Mouse (Mus musculus) naive thymus-derived CD4-positive, alpha-beta T cell, adult 2 months (primary cell): Measurements from ENCODE around the gene Ubald2.
A peak's percentile ranks its signal among the peaks of the same experiment; 100 is the strongest.
"Not testable (repeated sequence)": the region's sequence is repeated elsewhere in the genome, so short reads cannot be mapped to it uniquely, and the experiment has no call there.

Experiments used
- DNase-seq: peaks from one replicate; pipeline ENCODE4 v3.0.0-alpha.2; 2011; ENCODE audit warnings: low read depth

The Ubald2 gene

GRCm38 (mm10) chr11:116433356-116434286 is at the start of gene Ubald2:
Ubald2 (plus strand) TSS chr11:116434094.
- DNase-seq: peak; percentile 99

- DNase-seq: no peak
Observed at GRCm38 (mm10) chr11:116384171-116384570, 49.7 kb upstream of the Ubald2 start.

DNA sequence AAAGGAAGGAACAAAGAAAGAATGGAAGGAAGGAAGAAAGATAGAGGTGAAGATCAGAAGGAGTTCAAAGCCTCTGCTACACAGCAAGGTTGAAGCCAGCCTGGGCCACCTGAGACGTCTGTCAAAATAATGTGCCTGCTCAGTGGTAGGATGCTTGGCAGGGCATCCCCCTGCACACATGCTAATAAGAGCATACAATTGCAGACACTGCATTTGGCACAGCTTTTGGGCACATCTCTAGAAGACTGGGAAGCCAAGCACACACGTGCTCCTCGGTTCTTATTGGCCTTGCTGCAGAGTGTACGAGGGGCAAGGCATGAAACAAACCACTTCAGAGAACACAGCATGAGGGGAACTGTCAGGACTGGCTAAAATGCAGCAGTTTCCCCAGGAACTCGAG is 47.9 kb upstream of the Ubald2 start:
- no peak for DNase-seq

DNA sequence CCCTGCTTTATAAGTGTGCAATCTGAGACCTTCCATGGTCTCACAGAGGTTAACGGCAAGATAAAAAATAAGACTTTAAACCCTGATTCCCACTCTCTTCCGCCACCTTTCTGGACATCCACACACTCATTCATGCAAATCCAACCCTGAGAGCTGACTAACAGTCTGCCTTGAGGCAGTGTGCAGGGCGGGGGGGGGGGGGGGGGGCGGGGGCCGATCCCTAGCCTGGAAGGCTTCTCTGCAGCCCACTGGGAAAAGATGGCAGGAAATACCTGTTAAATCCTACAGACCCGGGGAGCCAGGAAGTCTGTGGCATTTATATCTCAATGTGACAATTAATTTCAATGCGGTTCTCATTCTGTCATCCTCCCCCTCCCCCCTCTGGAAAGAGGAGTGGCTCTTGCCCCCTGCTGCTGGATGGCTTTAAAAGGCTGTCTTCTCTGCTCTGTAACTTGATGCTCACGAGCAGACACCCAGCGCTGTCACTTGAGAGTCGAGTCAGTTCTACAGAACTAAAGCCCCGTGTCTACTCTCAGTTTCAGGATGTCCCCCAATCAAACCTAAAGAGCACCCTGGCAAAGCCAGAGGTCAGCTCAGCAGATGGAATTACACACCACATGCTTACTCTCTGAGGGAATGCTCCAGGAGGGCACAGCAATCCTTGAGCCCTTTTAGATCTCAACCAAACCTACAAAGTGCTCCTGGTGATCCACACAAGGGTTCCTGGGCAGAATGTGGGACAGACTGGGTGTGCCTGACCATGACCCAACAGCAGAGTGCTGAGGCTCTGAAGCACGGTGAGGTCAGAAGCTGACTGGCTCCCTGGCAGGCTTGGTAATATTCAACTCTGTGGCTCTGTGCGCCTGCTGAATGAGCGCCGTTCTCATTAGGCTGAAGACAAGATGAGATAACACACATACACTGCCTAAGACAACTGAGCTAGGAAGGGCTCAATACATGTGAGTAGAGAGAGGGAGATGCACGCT is 46.5 kb upstream of the Ubald2 start:
- peak; percentile 62 for DNase-seq

DNA sequence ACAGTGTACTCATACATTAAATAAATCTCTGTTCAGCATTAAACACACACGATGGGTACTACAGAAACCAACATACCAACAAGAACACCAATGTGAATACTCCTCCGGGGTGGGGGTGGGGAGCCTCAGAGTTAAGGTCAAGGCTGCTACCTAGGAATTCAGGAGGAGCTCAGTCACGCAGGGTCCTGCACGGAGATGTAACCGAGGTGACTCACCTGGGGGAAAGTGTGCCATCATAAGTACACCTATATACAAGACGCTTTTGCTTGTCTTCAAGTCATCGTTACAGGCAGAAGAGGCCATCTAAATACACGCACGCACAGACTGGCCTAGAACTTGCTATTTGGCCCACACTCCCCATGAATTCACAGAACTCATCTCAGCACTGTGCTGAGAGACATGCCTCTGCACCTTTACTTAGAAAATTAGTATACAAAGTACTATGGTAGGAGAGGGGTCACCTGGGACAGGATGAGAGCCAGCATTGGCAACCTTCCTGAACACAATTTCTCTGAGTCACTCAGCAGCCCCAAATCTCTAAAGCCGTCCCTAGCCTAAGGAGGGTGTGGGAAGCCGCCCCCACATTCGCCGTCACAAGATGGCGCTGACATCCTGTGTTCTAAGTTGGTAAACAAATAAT is 44.9 kb upstream of the Ubald2 start:
- peak; percentile 90 for DNase-seq

DNA sequence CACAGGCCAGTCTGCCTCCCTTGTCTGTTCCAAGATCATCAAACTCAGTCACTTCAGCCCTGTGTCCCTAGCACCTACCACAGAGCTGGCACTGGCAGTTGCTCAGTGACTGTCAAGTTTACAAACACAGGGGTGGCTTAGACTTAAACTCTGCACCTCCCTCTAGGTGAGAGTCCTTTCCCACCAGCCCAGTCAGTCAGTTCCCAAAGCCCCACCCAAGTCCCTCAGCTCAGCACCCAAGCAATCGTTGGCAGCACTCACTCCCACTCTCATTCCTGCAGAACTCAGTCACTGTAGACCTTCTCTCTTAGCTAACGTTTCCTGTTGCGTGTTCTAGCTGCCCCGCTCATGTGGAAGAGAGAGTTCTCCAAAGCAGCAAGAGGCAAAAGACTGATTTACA is 39.1 kb upstream of the Ubald2 start:
- peak; percentile 62 for DNase-seq

DNA sequence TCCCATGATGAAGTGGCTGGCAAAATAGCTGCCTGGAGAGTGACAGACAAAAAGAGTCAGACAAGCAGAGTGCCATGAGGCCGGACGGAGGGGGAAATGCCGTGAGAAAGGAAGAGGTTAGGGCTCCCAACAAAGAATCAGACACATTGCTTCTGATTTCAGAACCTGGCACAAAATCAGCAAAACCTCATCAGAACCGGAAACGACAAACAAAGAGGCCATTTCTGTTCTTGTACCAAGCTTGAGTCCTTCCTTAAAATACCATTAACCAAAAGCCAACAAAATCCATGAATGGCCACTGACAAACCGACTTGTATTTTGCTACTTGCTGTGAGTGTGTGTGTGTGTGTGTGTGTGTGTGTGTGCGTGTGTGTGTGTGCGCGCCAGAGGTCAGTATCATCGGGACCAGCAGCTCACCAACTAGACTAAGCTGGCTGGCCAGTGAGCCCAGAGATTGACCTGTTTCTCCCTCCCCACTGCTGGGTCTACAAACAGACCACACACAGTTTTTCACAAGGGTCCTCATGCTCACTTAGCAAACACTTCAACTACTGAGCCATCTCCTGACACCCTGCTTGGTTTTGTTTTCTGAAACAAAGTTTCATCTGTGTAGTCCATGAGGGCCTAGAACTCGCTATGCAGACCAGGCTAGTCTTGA is 37.5 kb upstream of the Ubald2 start:
- peak; percentile 51 for DNase-seq

- no peak for DNase-seq
Observed at GRCm38 (mm10) chr11:116396934-116397330, 37.0 kb upstream of the Ubald2 start.

GRCm38 (mm10) chr11:116397517-116398347 is 36.2 kb upstream of the Ubald2 start:
- no peak for DNase-seq

DNA sequence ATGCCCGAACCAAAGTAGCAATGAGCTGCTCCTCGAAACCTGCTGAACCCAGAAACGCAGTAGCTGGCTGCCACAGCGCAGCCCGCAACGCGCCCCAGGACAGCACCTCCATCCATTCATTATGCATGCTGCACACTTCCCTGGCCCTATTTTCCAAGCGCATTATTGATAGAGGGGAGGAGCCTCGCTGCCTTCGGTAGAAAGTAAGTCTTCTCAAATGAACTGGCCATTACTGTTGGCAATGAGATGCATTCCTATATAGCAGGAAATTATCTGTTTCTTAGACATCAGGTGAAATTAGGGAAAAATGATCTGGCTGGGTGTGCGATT is 35.6 kb upstream of the Ubald2 start:
- no peak for DNase-seq

GRCm38 (mm10) chr11:116400560-116400959 is 33.3 kb upstream of the Ubald2 start:
- DNase-seq: no peak

DNA sequence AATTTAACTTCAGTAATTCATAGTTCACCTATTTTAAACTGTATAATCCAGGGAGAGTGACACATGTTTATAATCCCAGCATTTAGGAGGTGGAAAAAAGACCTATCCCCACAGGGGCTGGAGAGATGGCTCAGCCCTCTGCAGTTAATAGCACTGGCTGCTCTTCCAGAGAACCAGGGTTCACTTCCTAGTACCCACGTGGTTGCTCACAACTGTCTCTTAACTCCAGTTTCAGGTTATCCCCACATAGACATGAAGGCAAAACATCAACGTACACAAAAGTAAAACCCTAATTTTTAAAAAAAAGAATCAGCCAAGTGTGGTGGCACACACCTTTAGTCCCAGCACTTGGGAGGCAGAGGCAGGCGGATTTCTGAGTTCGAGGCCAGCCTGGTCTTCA is 28.3 kb upstream of the Ubald2 start:
- no peak for DNase-seq

DNA sequence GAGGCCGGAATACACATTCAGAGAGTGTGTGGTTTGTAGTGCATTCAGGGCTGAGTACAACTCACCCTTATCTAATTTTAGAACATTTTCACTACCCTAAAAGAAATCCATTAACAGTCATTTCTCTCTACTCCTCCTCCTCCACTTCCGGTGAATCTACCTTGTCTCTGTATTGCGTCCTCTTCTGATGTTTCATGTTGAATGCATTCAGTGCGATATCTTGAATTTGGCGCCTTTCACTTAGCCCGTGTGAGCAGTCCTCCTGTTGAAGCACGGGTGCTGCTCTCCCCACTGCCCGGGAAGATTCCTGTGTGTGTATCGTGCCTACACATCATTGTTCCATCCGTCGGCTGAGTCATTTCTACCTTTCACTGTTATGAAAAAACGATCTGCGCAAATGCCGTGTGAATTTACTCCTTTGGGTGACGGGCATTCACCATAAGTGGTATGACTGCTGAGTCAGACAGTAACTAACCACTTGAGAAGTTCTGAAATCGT is 27.6 kb upstream of the Ubald2 start:
- peak; percentile 78 for DNase-seq

DNA sequence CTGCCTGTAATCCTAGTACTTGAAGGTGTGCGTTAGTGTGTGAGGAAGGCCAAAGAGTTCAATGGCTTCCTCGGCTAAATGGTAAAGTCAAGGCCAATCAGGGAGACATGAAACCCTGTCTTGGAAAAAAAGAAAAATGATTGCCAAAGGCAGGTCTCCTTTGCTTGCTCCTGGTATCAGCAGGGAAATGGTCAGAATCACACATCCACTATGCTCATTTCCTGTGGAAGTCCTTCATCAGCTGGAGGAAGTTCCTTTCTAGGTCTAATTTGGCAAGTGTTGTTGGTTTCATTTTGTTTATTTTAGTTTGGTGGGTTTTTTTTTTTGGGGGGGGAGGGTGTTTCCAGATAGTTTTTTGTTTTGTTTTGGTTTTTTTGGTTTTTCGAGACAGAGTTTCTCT is 24.9 kb upstream of the Ubald2 start:
- DNase-seq: no peak

GRCm38 (mm10) chr11:116410415-116410814 is 23.5 kb upstream of the Ubald2 start:
- not testable (repeated sequence) for DNase-seq

DNA sequence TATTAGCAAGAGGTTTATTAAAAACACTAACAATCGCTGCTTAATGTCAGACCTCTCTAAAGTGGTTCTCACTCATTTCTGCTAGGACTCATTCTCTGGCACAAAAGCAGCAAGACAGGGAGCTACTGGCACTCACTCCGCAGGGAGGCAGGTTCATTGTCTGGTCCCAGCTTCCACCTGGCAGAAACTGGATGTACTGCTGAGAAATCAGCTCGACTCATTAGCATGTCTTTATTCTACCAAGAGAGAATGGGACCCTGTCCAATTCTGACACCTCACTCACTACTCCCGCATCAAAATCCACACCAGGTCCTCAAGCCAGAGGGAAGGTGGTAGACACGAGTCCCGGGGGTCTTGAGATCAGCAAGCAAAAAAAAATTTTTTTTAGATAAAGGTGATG is 22.3 kb upstream of the Ubald2 start:
- DNase-seq: no peak

DNA sequence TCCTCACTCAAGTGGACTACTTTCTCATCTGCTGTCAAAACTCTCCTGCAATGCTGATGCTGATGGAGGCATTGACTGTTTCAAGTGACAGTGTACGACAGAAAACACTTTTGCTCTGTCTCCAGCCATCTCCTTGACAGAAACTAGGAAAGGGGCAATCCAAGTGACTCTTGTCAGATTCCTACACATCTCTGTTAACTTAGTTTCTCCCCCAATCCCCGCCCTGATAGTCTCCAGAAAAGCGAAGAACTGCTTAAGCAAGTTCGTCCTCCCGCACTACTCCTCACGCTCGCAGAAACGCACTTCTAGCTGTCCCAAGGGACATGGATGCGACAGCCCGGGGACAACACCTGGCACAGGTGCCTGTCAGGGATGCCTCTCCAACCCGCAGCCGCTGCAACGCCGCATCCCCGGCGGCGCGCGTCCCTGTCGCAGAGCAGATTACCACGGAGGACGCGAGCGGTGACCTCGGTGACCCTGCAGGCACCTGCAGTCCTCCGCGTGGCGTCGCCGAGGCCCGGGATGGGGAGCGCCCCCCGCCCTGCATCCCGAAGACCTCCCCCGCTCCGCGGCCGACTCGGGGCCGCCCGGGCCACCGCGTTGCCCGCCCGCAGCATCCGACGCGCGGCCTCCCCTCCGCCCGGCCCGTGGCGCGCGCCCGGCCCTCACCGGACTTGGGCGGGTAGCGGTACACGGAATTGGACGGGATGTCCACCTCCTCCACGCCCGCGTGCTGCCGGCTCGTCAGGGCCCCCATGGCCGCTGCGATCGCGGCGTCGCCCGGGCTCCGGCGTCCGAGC is 21.7 kb upstream of the Ubald2 start:
- peak; percentile 66 for DNase-seq

GRCm38 (mm10) chr11:116412904-116413630 is 20.8 kb upstream of the Ubald2 start, which contains the start of gene Rnf157:
Rnf157 (minus strand) TSS chr11:116413032.
- DNase-seq: peak; percentile 83

- DNase-seq: peak; percentile 55
Observed at GRCm38 (mm10) chr11:116413631-116414022, 20.3 kb upstream of the Ubald2 start.
